Mouse (Mus musculus) embryonic stem cell, embryonic (primary cell): ENCODE results near the gene Bmt2.

ENCODE experiments used
- CTCF ChIA-PET, 4 experiments: fragments of 300-600 bp in 2 of 4; fragments of 350-600 bp in 2 of 4; sonication (Branson Sonifier 250); formaldehyde crosslinking; loops; one replicate each; lab custom pipeline; 2022; ENCODE audit warnings: inconsistent platforms in 2 of 4; lab: Charles Lee
- POLR2A ChIA-PET, 4 experiments: fragments of 300-600 bp in 2 of 4; fragments of 350-600 bp in 2 of 4; sonication (Branson Sonifier 250); formaldehyde crosslinking; loops; one replicate each; lab custom pipeline; 2022; ENCODE audit warnings: antibody characterized with exemption in 4 of 4, inconsistent platforms in 1 of 4; lab: Charles Lee

The Bmt2 gene

GRCm38 (mm10) chr6:13648305-13648704 is 29.5 kb downstream of the Bmt2 start:
- ChIA-PET CTCF (no interaction called here), POLR2A (interaction anchor here in 1 of 4 experiments (0.6 kb wide), 1 partner anchor 38 kb away, joined by 3 read pairs; no protein-coding TSS in a partner anchor)

GRCm38 (mm10) chr6:13636582-13636989 is 41.2 kb downstream of the Bmt2 start:
- POLR2A ChIA-PET: interaction anchor here in 1 of 4 experiments (1.2 kb wide), 1 partner anchor 19 kb away, joined by 3 read pairs; no protein-coding TSS in a partner anchor

GRCm38 (mm10) chr6:13632571-13632970 is 45.2 kb downstream of the Bmt2 start:
- CTCF ChIA-PET: no interaction called here
- POLR2A ChIA-PET: no interaction called here

More at GRCm38 (mm10) chr6:13636582-13636989, 41.2 kb downstream of the Bmt2 start:
- CTCF ChIA-PET: no interaction called here

- POLR2A ChIA-PET: interaction anchor here in 3 of 4 experiments (0.7 to 1.1 kb wide), 4 partner anchors 9 to 47 kb away, joined by 3 read pairs; partner anchors contain the start of gene Bmt2 (in 2 of the 3)
- CTCF ChIA-PET: interaction anchor here in 1 of 4 experiments (0.6 kb wide), 1 partner anchor 956 kb away, joined by 4 read pairs; no protein-coding TSS in a partner anchor
Observed at GRCm38 (mm10) chr6:13630607-13631006, 47.2 kb downstream of the Bmt2 start.

- ChIA-PET POLR2A (interaction anchor here in 1 of 4 experiments (0.8 to 1.1 kb wide), 3 partner anchors 9 to 65 kb away, joined by 3 read pairs; partner anchors contain the start of gene Tmem168), CTCF (interaction anchor here in 1 of 4 experiments (0.6 kb wide), 1 partner anchor 75 kb away, joined by 3 read pairs; no protein-coding TSS in a partner anchor)
Observed at GRCm38 (mm10) chr6:13619618-13620017, 58.1 kb downstream of the Bmt2 start.

GRCm38 (mm10) chr6:13617110-13617509 is 60.7 kb downstream of the Bmt2 start:
- ChIA-PET POLR2A (interaction anchor here in 1 of 4 experiments (1.1 kb wide), 1 partner anchor 19 kb away, joined by 3 read pairs; no protein-coding TSS in a partner anchor), CTCF (interaction anchor here in 1 of 4 experiments (0.6 kb wide), 1 partner anchor 804 kb away, joined by 6 read pairs; no protein-coding TSS in a partner anchor)

- CTCF ChIA-PET: interaction anchor here in 1 of 4 experiments (0.6 kb wide), 1 partner anchor 1106 kb away, joined by 5 read pairs; no protein-coding TSS in a partner anchor
- POLR2A ChIA-PET: no interaction called here
Observed at GRCm38 (mm10) chr6:13614568-13614967, 63.2 kb downstream of the Bmt2 start.

- CTCF ChIA-PET: no interaction called here
- POLR2A ChIA-PET: interaction anchor here in 1 of 4 experiments (1.0 kb wide), 1 partner anchor 65 kb away, joined by 3 read pairs; the partner anchor contains the start of gene Bmt2
Observed at GRCm38 (mm10) chr6:13613671-13614070, 64.1 kb downstream of the Bmt2 start.

GRCm38 (mm10) chr6:13610869-13611268 is 66.9 kb downstream of the Bmt2 start:
- ChIA-PET CTCF (no interaction called here), POLR2A (interaction anchor here in 2 of 4 experiments (1.0 to 2.0 kb wide), 4 partner anchors 15 to 67 kb away, joined by 3 to 7 read pairs (median 4); partner anchors contain the start of gene Bmt2 (in 2 of the 2))

GRCm38 (mm10) chr6:13609353-13610140 is 68.2 kb downstream of the Bmt2 start:
- ChIA-PET CTCF (interaction anchor here in 1 of 4 experiments (0.8 kb wide), 1 partner anchor 17 kb away, joined by 5 read pairs; no protein-coding TSS in a partner anchor), POLR2A (interaction anchor here in 3 of 4 experiments (0.6 to 2.2 kb wide), 8 partner anchors 10 to 79 kb away, joined by 3 to 15 read pairs (median 3); partner anchors contain the start of gene Bmt2 (in 2 of the 3))

GRCm38 (mm10) chr6:13607621-13608493 is 69.9 kb downstream of the Bmt2 start, which contains the start of gene Tmem168:
Gene Tmem168 (minus strand): TSS chr6:13608100.
- POLR2A ChIA-PET: interaction anchor here in 3 of 4 experiments (0.7 to 2.2 kb wide), 18 partner anchors 8 to 70 kb away, joined by 3 to 15 read pairs (median 3); partner anchors contain the start of gene Bmt2 (in 3 of the 3)
- CTCF ChIA-PET: no interaction called here

- ChIA-PET CTCF (no interaction called here), POLR2A (interaction anchor here in 3 of 4 experiments (0.7 to 1.4 kb wide), 12 partner anchors 9 to 71 kb away, joined by 3 to 9 read pairs (median 3); partner anchors contain the start of gene Bmt2 (in 2 of the 3))
Observed at GRCm38 (mm10) chr6:13606921-13607620, 70.7 kb downstream of the Bmt2 start.

- ChIA-PET POLR2A (interaction anchor here in 2 of 4 experiments (1.3 to 1.4 kb wide), 2 partner anchors 9 to 72 kb away, joined by 3 to 9 read pairs; partner anchors contain the start of gene Bmt2 (in 1 of the 2)), CTCF (no interaction called here)
Observed at GRCm38 (mm10) chr6:13606394-13606793, 71.4 kb downstream of the Bmt2 start.

- CTCF ChIA-PET: no interaction called here
- POLR2A ChIA-PET: no interaction called here
Observed at GRCm38 (mm10) chr6:13603134-13603533, 74.6 kb downstream of the Bmt2 start.

GRCm38 (mm10) chr6:13601587-13601986 is 76.2 kb downstream of the Bmt2 start:
- ChIA-PET POLR2A (interaction anchor here in 2 of 4 experiments (0.9 to 1.3 kb wide), 2 partner anchors 76 to 86 kb away, joined by 3 read pairs; partner anchors contain the start of gene Bmt2 (in 1 of the 2)), CTCF (no interaction called here)

GRCm38 (mm10) chr6:13598239-13598923 is 79.4 kb downstream of the Bmt2 start:
- ChIA-PET POLR2A (interaction anchor here in 1 of 4 experiments (0.9 to 1.8 kb wide), 2 partner anchors 11 to 12 kb away, joined by 3 read pairs; no protein-coding TSS in a partner anchor), CTCF (no interaction called here)
